In genomic region chr15:97327500-97328081, GRCm38 (mm10) we compare ENCODE assay signal across 10 mouse cellular contexts.
A peak's percentile ranks its signal among the peaks of the same experiment; 100 is the strongest.
DNase-seq lines count a peak whose midpoint lies in the region; ATAC-seq and TF ChIP-seq lines count a peak whose summit lies in the region.
"Had no signal": no experiment of that assay in that cellular context is flagged by ENCODE, and none has a peak within 500 bp of the region (broad histone marks: within the 10 kb centered on the region; RNA-seq: fewer than 3 reads in every experiment).

No protein-coding gene starts in this region.

- peak; percentile 60 for TF ChIP-seq CTCF in heart, postnatal 0 days (IDR thresholded peaks at IDR 0.05; ENCODE audit: low read depth)
- peak; percentile 96 for TF ChIP-seq CTCF in bone marrow, adult 2 months (IDR thresholded peaks at IDR 0.05; ENCODE audit: control insufficient read depth, insufficient read depth, low read length)
- peak; percentile 99 for TF ChIP-seq CTCF in liver, embryonic 14.5 days (IDR thresholded peaks at IDR 0.05; ENCODE audit: low read depth)
- TF ChIP-seq CTCF in stomach, postnatal 0 days (IDR thresholded peaks at IDR 0.05; ENCODE audit: low read depth), result peak; percentile 71

- ATAC-seq in heart, postnatal 0 days (ENCODE audit: insufficient read depth, low read depth), result no peak
- ATAC-seq in liver, embryonic 14.5 days (ENCODE audit: insufficient read depth), result peak; percentile 55
- ATAC-seq in stomach, postnatal 0 days (ENCODE audit: low FRiP score, low TSS enrichment), result no peak
- ATAC-seq in forebrain, embryonic 12.5 days (ENCODE audit: low FRiP score), result no peak

- H3K36me3 ChIP-seq in heart, postnatal 0 days (replicated peaks; ENCODE audit: control insufficient read depth, insufficient read depth, low read length), result no peaks in the 10 kb centered on the region
- H3K36me3 ChIP-seq in heart, embryonic 10.5 days, result no peaks in the 10 kb centered on the region
- no peaks in the 10 kb centered on the region for H3K36me3 ChIP-seq in liver, embryonic 14.5 days (replicated peaks; ENCODE audit: control insufficient read depth, insufficient read depth, low read depth)
- no peaks in the 10 kb centered on the region; the same call in 1 of the 2 replicates for H3K36me3 ChIP-seq in stomach, postnatal 0 days (ENCODE audit: control insufficient read depth, insufficient read depth, low read length)
- H3K36me3 ChIP-seq in forebrain, embryonic 12.5 days (replicated peaks), result no peaks in the 10 kb centered on the region
- H3K36me3 ChIP-seq: embryonic facial prominence, embryonic 12.5 days; limb, embryonic 13.5 days had no signal

- no peaks in the 10 kb centered on the region for H3K27me3 ChIP-seq in heart, postnatal 0 days (ENCODE audit: control insufficient read depth, insufficient read depth, low read length)
- H3K27me3 ChIP-seq in heart, embryonic 10.5 days (ENCODE audit: insufficient read depth, poor library complexity, severe bottlenecking), result no peaks in the 10 kb centered on the region
- H3K27me3 ChIP-seq in liver, embryonic 14.5 days (ENCODE audit: control insufficient read depth, insufficient read depth, low read length), result no peaks in the 10 kb centered on the region; the same call in 1 of the 2 replicates
- no peaks in the 10 kb centered on the region for H3K27me3 ChIP-seq in stomach, postnatal 0 days (ENCODE audit: control insufficient read depth, insufficient read depth, low read length)
- H3K27me3 ChIP-seq in forebrain, embryonic 12.5 days, result no peaks in the 10 kb centered on the region
- H3K27me3 ChIP-seq: embryonic facial prominence, embryonic 12.5 days; limb, embryonic 13.5 days had no signal

- H3K4me2 ChIP-seq in heart, postnatal 0 days (ENCODE audit: low read depth, low read length), result no peak overlapping the region
- H3K4me2 ChIP-seq in liver, embryonic 14.5 days (ENCODE audit: low read depth), result no peak overlapping the region
- no peak overlapping the region for H3K4me2 ChIP-seq in stomach, postnatal 0 days (replicated peaks; ENCODE audit: low read depth)
- no peak overlapping the region for H3K4me2 ChIP-seq in forebrain, embryonic 12.5 days
- H3K4me2 ChIP-seq: embryonic facial prominence, embryonic 12.5 days; limb, embryonic 13.5 days had no signal

- H3K4me1 ChIP-seq in heart, postnatal 0 days (ENCODE audit: control insufficient read depth, insufficient read depth), result no peaks in the 10 kb centered on the region
- H3K4me1 ChIP-seq in heart, embryonic 10.5 days, result 0 out of 2 replicates have a peak, but pooled peaks cover 3% of the 10 kb centered on the region
- H3K4me1 ChIP-seq in bone marrow, adult 2 months (ENCODE audit: control insufficient read depth, insufficient read depth, low read length), result no peaks in the 10 kb centered on the region
- peaks cover 0 to 2% of the 10 kb centered on the region in 2 experiments; a peak in 1 of 4 replicates for H3K4me1 ChIP-seq in liver, embryonic 14.5 days (replicated peaks; ENCODE audit: control insufficient read depth in 2 of 2, insufficient read depth in 2 of 2, low read length in 1 of 2)
- no peaks in the 10 kb centered on the region for H3K4me1 ChIP-seq in stomach, postnatal 0 days (replicated peaks; ENCODE audit: control insufficient read depth, insufficient read depth)
- H3K4me1 ChIP-seq in forebrain, embryonic 12.5 days, result peaks cover 2% of the 10 kb centered on the region; the same call in 1 of the 2 replicates
- H3K4me1 ChIP-seq: embryonic facial prominence, embryonic 12.5 days; limb, embryonic 13.5 days had no signal

- TF ChIP-seq POLR2A in bone marrow, adult 2 months (IDR thresholded peaks at IDR 0.05; ENCODE audit: borderline replicate concordance, control insufficient read depth, low read depth, low read length), result no peak

- WGBS in heart, postnatal 0 days, result 61% methylated on average over 18 of the region's 18 CpGs
- WGBS in heart, embryonic 10.5 days, result 60% methylated on average over 18 of the region's 18 CpGs
- 83% methylated on average over 18 of the region's 18 CpGs for WGBS in bone marrow, adult 2 months
- 61% methylated on average over 18 of the region's 18 CpGs for WGBS in liver, embryonic 14.5 days (ENCODE audit: insufficient replicate concordance)
- 74% methylated on average over 18 of the region's 18 CpGs for WGBS in stomach, postnatal 0 days
- WGBS in forebrain, embryonic 12.5 days, result 71% methylated on average over 18 of the region's 18 CpGs

- H3K9me3 ChIP-seq in heart, postnatal 0 days (replicated peaks; ENCODE audit: control insufficient read depth, low read length), result 0 out of 2 replicates have a peak, but pooled peaks cover 3% of the 10 kb centered on the region
- no peaks in the 10 kb centered on the region for H3K9me3 ChIP-seq in heart, embryonic 10.5 days
- H3K9me3 ChIP-seq in liver, embryonic 14.5 days (ENCODE audit: control insufficient read depth, low read length), result no peaks in the 10 kb centered on the region
- H3K9me3 ChIP-seq in stomach, postnatal 0 days (ENCODE audit: control insufficient read depth, low read length), result 0 out of 2 replicates have a peak, but pooled peaks cover 2% of the 10 kb centered on the region
- no peaks in the 10 kb centered on the region for H3K9me3 ChIP-seq in forebrain, embryonic 12.5 days
- H3K9me3 ChIP-seq: embryonic facial prominence, embryonic 12.5 days had no signal

- no peak overlapping the region for H3K4me3 ChIP-seq in heart, postnatal 0 days (ENCODE audit: low read depth, low read length)
- H3K4me3 ChIP-seq in heart, embryonic 10.5 days, result no peak overlapping the region
- no peak overlapping the region for H3K4me3 ChIP-seq in bone marrow, adult 2 months (replicated peaks; ENCODE audit: control insufficient read depth, low read depth, low read length)
- no peak overlapping the region for H3K4me3 ChIP-seq in liver, embryonic 14.5 days (ENCODE audit: insufficient read depth in 1 of 2, low read depth in 2 of 2, low read length in 2 of 2)
- H3K4me3 ChIP-seq in stomach, postnatal 0 days (ENCODE audit: low read depth, low read length), result no peak overlapping the region
- no peak overlapping the region for H3K4me3 ChIP-seq in forebrain, embryonic 12.5 days (replicated peaks)
- H3K4me3 ChIP-seq: embryonic facial prominence, embryonic 12.5 days; limb, embryonic 13.5 days had no signal

- no peak overlapping the region for H3K9ac ChIP-seq in heart, postnatal 0 days (replicated peaks; ENCODE audit: low read depth, low read length)
- no peak overlapping the region for H3K9ac ChIP-seq in liver, embryonic 14.5 days (replicated peaks)
- no peak overlapping the region for H3K9ac ChIP-seq in stomach, postnatal 0 days (ENCODE audit: low read length)
- H3K9ac ChIP-seq in forebrain, embryonic 12.5 days, result no peak overlapping the region
- H3K9ac ChIP-seq: embryonic facial prominence, embryonic 12.5 days; limb, embryonic 13.5 days had no signal

- no peak overlapping the region for H3K27ac ChIP-seq in heart, postnatal 0 days (ENCODE audit: low read depth)
- no peak overlapping the region for H3K27ac ChIP-seq in heart, embryonic 10.5 days
- H3K27ac ChIP-seq in bone marrow, adult 2 months (ENCODE audit: control insufficient read depth, insufficient read depth, low read depth, low read length, poor library complexity), result no peak overlapping the region
- H3K27ac ChIP-seq in liver, embryonic 14.5 days, result no peak overlapping the region
- no peak overlapping the region for H3K27ac ChIP-seq in stomach, postnatal 0 days (replicated peaks)
- no peak overlapping the region for H3K27ac ChIP-seq in forebrain, embryonic 12.5 days
- H3K27ac ChIP-seq: embryonic facial prominence, embryonic 12.5 days; limb, embryonic 13.5 days had no signal

- intact Hi-C loops in left cerebral cortex, postnatal 36 days (cut with DNase I), result no loop called here

- TF ChIP-seq EP300 in heart, postnatal 0 days (IDR thresholded peaks at IDR 0.05; ENCODE audit: low read depth), result no peak
- TF ChIP-seq EP300 in liver, embryonic 14.5 days (IDR thresholded peaks at IDR 0.05; ENCODE audit: low read depth), result no peak
- TF ChIP-seq EP300 in stomach, postnatal 0 days (optimal IDR thresholded peaks at IDR 0.05), result no peak

- no peak for DNase-seq in heart, postnatal 0 days (ENCODE audit: low spot score)
- DNase-seq in heart, embryonic 10.5 days (ENCODE audit: low spot score), result no peak
- peak; percentile 88 for DNase-seq in CD4-positive, CD25-positive, alpha-beta regulatory T cell, adult 2 months (ENCODE audit: low read depth, low spot score)
- DNase-seq in liver, embryonic 14.5 days (ENCODE audit: low read depth in 3 of 3, low spot score in 3 of 3), result peak; percentile 26 to 49 (median 39)
- peak; percentile 28 for DNase-seq in stomach, postnatal 0 days (ENCODE audit: low spot score)
- DNase-seq in left cerebral cortex, postnatal 36 days (ENCODE audit: low spot score in 2 of 2), result no peak

Comparison
In these comparisons a context has a peak if more than half of its experiments do, and no peak if none do; other contexts are left out.
1. DNase-seq: peak in CD4-positive, CD25-positive, alpha-beta regulatory T cell, adult 2 months (single experiment), liver, embryonic 14.5 days (3 of 3) and stomach, postnatal 0 days (single experiment); none in heart, postnatal 0 days (single experiment), heart, embryonic 10.5 days (single experiment) and left cerebral cortex, postnatal 36 days (0 of 2).
2. Peak in every context shown above with its lines, with median percentiles within 50 percentile points of each other: CTCF ChIP-seq.